Mouse (Mus musculus): Measurements from ENCODE around the gene Ppid. TPM values are rescaled to one million over a fixed set of nuclear protein-coding genes. Genes with fewer than 3 reads are reported as not detected.
A peak's percentile ranks its signal among the peaks of the same experiment; 100 is the strongest.
"Not testable (repeated sequence)": the region's sequence is repeated elsewhere in the genome, so short reads cannot be mapped to it uniquely, and the experiment has no call there.

Ppid gene
- polyA plus RNA-seq, 1 experiment from 2014 or later = 141 TPM

DNA sequence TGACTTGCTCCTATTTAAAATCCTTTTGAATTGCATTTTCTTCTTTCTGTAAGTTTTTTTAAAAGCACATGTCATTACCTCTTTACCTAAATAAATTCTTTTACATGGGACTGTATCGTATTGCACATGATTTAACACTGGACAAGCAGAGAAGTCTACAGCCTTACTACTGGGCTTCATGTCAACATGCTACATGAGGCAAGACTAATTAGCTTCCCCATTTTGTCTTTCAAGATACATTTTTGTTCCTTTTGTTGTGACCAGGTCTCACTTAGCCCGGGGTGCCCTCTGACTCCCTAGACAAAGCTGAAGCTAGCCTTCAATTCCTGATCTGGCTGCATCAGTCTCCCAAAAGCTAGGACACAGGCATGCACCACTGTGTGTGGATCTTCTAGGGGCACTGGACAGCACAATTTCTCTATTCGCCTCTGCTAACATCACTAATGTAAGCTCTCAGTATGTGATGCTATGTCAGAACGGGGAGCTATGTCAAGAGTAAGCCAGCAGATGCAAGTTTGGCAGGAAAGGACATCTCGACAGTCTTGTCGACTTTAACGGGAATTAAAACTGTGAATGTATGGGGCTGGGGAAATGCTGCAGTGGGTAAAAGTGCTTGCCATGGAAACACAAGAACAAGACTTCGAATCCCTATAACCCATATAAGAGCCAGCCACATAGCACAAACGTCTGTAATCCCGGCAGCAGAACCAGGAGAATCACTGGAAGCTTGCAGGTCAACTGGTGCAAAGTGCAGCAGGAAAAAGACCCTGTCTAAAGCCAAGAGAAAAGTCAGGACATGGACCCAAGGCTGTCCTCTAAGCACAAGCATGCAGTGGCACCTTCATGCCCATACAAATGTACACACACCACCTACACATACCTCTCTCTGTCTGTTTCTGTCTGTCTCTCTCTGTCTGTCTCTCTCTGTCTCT is 29.1 kb upstream of the Ppid start:
- no peak overlapping the region for H3K27ac ChIP-seq
- H3K4me2 ChIP-seq = no peak overlapping the region
- H3K4me1 ChIP-seq = peaks cover 23% of the 10 kb centered on the region
- no peaks in the 10 kb centered on the region for H3K27me3 ChIP-seq (replicated peaks)
- H3K9ac ChIP-seq = no peak overlapping the region
- 77% methylated on average over 10 of the region's 10 CpGs for WGBS
- H3K36me3 ChIP-seq (replicated peaks) = no peaks in the 10 kb centered on the region
- H3K9me3 ChIP-seq = no peaks in the 10 kb centered on the region
- no peak for ATAC-seq (replicated peaks)
- no peak overlapping the region for H3K4me3 ChIP-seq

DNA sequence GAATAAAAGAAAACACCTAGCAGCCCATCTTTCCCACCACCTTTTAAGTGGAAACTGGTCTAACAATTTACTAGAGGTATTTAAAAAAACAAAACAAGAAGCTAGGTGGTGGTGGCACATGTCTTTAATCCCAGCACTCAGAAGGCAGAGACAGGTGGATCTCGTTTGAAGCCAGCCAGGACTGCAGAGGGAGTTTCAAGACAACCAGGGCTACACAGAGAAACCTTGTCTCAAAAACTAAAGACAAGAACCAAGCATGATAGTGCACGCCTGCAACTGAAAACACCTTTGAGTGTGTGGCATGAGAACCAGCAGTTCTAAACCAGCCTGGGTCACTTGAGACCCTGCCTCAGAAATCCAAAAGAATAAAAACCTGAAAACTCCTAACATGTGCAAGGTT is 27.6 kb upstream of the Ppid start:
- Histone ChIP-seq H3K36me3 (replicated peaks) (no peaks in the 10 kb centered on the region), H3K4me2 (no peak overlapping the region), H3K27me3 (replicated peaks) (no peaks in the 10 kb centered on the region), H3K9me3 (no peaks in the 10 kb centered on the region), H3K9ac (no peak overlapping the region), H3K4me3 (no peak overlapping the region), H3K4me1 (peaks cover 23% of the 10 kb centered on the region), H3K27ac (no peak overlapping the region)
- no peak for ATAC-seq (replicated peaks)
- WGBS = 88% methylated on average over 2 of the region's 2 CpGs

DNA sequence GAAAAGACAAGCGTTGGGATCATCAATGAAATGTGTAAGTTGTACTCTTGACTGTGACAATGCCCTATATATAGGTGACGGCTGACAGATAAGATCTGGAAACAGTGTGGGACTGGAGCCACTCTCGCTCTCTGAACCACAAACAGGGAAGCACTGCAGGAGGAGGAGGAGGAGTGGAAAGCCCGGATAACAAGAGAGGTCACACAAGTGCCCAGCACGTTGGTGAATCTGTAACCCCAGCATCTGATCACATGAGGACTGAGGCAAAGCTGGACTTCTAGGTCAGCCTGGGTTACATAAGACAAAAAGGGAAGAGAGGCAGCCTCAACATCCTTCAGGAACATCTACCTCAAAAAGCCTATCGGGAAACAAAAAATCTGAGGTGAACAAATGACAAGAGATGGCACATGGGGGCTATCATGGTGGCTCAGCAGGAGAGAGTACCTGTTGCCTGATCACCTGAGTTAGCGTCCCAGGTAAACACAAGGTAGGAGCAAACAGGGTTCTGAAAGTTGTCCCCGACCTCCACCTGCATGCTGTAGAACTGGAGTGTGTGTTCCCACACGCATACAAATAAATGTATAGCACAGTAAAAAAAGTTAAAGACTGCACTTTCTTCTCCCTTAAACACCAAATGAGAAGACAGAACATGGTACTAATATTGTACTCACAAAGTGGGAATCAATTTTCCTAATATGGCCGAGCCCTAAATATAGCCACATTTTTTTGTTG is 26.1 kb upstream of the Ppid start:
- WGBS = 83% methylated on average over 10 of the region's 10 CpGs
- no peak for ATAC-seq (replicated peaks)
- no peaks in the 10 kb centered on the region for H3K27me3 ChIP-seq (replicated peaks)

DNA sequence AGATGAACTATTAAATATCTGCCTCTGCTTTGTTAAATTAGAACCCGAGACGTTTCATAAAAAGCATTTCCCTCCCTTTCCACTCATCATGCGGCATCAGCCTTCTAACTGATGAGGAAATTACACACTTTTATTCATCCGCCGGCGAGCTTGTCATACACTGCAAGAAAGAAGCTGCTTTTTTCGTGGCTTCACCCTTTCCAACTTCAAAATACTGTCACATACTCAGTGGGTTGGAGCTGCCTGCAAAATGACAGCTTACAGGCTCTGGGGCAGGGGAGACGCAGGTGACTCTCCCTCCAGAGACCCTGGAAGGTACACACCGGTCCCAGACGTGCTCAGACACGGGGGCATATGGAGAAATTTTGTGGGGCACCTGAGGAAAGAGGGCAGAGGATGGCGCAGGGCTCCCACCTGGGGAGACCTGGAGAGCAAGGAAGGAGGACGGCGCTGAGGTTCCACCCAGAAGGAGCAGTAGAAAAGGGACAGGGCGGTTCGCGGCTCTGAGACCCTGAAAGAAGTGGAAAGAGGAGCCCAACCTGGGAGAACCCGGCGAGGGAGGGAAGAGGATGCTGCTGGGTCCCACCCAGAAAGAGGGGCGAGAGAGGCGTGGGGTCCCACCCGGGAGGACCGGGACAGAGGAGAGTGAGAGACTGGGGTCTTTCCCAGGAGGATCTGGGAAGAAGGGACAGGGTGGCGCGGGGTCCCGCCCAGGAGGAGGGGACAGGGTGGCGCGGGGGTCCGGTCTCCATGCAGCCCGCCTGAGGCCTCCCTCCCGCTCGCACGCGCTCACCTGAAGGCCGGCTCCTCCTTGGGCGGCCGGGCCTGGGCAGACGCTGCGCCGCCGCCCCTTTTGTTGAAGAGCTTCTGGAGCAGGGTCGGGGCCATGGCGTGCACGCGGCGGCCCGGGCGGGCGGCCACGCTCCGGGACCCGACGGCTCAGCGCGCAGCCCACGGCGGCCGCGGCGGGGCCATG is 24.1 kb upstream of the Ppid start:
- Histone ChIP-seq H3K36me3 (replicated peaks) (no peaks in the 10 kb centered on the region), H3K4me3 (peak overlapping the region; percentile 73), H3K4me2 (peak overlapping the region; percentile 70), H3K9ac (peak overlapping the region; percentile 79), H3K27ac (peak overlapping the region; percentile 87), H3K27me3 (replicated peaks) (no peaks in the 10 kb centered on the region), H3K4me1 (peaks cover 23% of the 10 kb centered on the region), H3K9me3 (no peaks in the 10 kb centered on the region)
- 1% methylated on average over 56 of the region's 60 CpGs for WGBS
- ATAC-seq (replicated peaks) = peak; percentile 80

More for the DNA sequence above, 26.1 kb upstream of the Ppid start:
- Histone ChIP-seq H3K4me3 (no peak overlapping the region), H3K4me1 (peaks cover 23% of the 10 kb centered on the region), H3K9ac (no peak overlapping the region), H3K9me3 (no peaks in the 10 kb centered on the region), H3K4me2 (no peak overlapping the region), H3K36me3 (replicated peaks) (no peaks in the 10 kb centered on the region), H3K27ac (no peak overlapping the region)

DNA sequence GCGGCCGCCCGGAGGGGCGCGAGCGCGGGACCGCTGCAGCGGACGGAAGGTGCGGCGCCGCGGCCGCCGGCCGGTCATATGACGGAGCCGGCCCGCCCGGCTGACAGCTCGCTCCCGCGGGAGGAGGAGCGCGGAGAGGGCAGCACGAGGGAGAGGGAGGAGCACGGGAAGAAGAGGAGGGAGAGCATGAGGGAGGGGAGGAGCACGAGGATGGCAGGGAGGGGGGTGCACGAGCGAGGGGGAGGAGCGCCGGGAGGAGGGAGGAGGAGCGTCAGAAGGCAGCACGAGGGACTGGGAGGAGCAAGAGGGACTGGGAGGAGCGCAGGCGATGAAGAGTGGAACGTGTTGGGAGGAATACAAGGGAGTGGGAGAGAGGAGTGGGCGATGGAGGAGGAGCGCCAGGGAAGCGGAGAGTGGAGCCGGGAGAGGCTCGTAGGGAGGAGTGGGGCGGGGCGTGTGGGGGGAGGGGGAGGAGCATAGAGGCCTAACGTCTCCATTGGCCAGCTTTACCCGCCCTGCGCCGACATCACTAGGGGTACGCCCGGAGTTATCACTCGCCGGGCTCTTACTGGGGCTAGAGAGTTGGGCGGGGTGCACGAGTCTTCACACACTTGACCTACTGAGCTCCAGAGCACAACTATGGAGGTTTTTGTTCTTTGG is 23.3 kb upstream of the Ppid start, which contains the start of gene Fnip2:
Gene Fnip2 (minus strand): TSS at position 94 of the 660 bp plus-strand sequence.
- Histone ChIP-seq H3K9ac (peak within 1 kb of the TSS; percentile 79), H3K9me3 (no peaks in the 10 kb centered on the region), H3K27ac (peak within 1 kb of the TSS; percentile 87), H3K4me1 (peaks cover 23% of the 10 kb centered on the region), H3K36me3 (replicated peaks) (no peaks in the 10 kb centered on the region), H3K4me2 (peak within 1 kb of the TSS; percentile 70), H3K27me3 (replicated peaks) (no peaks in the 10 kb centered on the region), H3K4me3 (peak within 1 kb of the TSS; percentile 73)
- WGBS = under 1% methylated on average over 53 of the region's 55 CpGs
- ATAC-seq (replicated peaks) = peak; percentile 97

DNA sequence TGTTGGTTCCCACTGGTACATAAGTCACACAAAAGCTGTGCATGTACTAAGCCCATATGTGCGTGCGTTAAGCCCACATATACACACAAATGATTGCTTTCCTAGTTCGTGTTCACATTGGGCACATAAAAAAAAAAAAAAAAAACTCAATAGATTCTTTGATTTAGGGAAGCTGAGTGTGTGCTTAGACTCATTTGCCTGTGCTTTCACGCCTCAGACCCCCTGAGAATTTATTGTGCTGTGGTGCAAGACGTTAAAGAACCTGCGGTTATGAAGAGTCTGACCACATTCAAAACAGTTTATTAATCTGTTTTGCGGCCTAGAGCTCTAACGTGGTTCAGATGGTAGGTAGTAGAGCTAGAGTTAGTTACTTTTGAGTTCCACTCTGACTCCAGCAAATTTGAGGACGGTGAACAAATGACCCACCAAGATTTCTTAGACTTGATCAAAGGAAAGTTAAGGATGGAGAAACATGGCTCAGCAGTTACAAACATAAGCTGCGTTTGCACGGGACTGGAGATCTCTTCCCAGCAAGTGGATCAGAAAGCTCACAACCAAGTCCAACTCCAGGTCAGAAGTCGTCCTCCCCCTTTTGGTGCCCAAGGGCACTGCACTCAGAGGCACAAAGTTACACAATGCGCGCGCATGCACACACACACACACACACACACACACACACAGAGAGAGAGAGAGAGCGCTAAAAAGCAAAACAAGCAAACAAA is 22.4 kb upstream of the Ppid start:
- H3K9me3 ChIP-seq = no peaks in the 10 kb centered on the region
- H3K4me1 ChIP-seq = peaks cover 23% of the 10 kb centered on the region
- no peak overlapping the region for H3K9ac ChIP-seq
- no peaks in the 10 kb centered on the region for H3K27me3 ChIP-seq (replicated peaks)
- no peak overlapping the region for H3K27ac ChIP-seq
- ATAC-seq (replicated peaks) = no peak
- no peaks in the 10 kb centered on the region for H3K36me3 ChIP-seq (replicated peaks)
- peak overlapping the region; percentile 70 for H3K4me2 ChIP-seq
- WGBS = 86% methylated on average over 16 of the region's 16 CpGs
- H3K4me3 ChIP-seq = 0 out of 2 replicates have a peak overlapping the region, but pooled peaks have one; percentile 73

DNA sequence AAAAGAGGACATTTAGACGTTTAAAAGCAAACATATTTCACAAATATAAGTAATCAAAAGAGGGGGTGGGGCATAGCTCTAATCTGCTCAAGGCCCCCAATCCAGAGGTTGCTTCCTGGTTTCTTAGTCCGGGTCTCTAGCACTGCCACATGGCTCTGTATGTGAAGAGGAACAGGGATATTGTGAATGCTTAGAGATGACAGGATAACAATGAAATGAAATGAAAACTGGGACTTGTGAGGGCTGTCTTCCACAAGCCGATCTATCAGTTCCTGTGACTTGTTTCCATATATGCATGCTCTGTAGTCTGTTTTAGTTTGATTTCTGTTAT is 21.8 kb upstream of the Ppid start:
- Histone ChIP-seq H3K36me3 (replicated peaks) (no peaks in the 10 kb centered on the region), H3K9ac (no peak overlapping the region), H3K27me3 (replicated peaks) (no peaks in the 10 kb centered on the region), H3K27ac (no peak overlapping the region), H3K4me1 (peaks cover 23% of the 10 kb centered on the region), H3K4me2 (no peak overlapping the region), H3K9me3 (no peaks in the 10 kb centered on the region), H3K4me3 (no peak overlapping the region)
- 91% methylated on average over 3 of the region's 3 CpGs for WGBS
- ATAC-seq (replicated peaks) = no peak

DNA sequence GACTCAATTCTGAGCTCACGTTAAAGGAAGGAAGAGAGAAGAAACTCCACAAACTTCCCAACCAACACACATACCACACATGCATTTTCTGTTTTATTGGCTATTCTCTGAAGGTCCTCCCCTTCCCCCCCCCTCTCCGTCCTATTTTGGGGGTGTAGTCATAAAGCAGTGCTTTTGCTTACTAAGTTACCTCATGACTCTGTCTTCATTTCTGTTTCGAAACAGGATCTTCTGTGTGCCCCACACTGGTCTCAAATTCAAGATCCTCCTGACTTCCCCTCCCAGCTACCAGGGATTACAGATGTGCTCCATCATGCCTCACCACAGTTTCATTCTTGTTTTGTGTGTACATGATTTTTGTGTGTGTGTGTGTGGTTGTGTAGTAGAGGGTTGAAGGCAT is 18.7 kb upstream of the Ppid start:
- Histone ChIP-seq H3K9me3 (no peaks in the 10 kb centered on the region), H3K27ac (no peak overlapping the region), H3K4me3 (no peak overlapping the region), H3K27me3 (replicated peaks) (no peaks in the 10 kb centered on the region), H3K4me1 (peaks cover 4% of the 10 kb centered on the region; the same call in 1 of the 2 replicates), H3K4me2 (no peak overlapping the region), H3K9ac (no peak overlapping the region), H3K36me3 (replicated peaks) (no peaks in the 10 kb centered on the region)
- ATAC-seq (replicated peaks) = no peak
- 72% methylated on average over 3 of the region's 3 CpGs for WGBS

DNA sequence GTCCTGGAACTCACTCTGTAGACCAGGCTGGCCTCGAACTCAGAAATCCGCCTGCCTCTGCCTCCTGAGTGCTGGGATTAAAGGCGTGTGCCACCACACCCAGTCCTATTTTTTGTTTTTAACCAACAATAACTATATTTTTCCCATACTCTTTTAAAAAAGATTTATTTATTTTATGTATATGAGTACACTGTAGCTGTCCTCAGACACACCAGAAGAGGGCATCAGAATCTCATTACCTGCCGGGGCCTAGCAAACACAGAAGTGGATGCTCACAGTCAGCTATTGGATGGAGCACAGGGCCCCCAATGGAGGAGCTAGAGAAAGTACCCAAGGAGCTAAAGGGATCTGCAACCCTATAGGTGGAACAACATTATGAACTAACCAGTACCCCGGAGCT is 17.8 kb upstream of the Ppid start:
- H3K4me2 ChIP-seq; ATAC-seq (replicated peaks); H3K27me3 ChIP-seq (replicated peaks); H3K36me3 ChIP-seq (replicated peaks); H3K4me3 ChIP-seq; H3K9ac ChIP-seq; H3K27ac ChIP-seq; H3K4me1 ChIP-seq; H3K9me3 ChIP-seq: not testable (repeated sequence)
- 92% methylated on average over 5 of the region's 5 CpGs for WGBS

DNA sequence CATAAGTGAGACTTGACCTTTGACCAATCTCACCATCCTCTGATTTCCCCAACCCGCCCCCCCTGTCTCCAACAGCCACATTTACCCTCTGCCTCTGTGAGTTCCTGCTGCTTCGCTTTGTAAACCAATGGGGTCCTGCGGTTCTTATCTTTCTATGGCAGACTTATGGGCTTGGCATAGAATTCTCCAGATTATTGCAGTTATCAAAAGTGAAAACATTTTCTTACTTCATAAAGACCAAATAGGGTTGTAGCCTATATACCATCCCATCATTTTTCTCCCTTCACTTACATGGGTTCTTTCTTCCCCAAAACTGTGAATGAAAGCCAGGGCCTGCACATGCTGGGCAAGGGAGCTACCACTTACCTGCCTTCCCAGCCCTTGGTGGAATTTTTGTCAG is 16.8 kb upstream of the Ppid start:
- no peak overlapping the region for H3K27ac ChIP-seq
- H3K9ac ChIP-seq = no peak overlapping the region
- H3K36me3 ChIP-seq (replicated peaks) = no peaks in the 10 kb centered on the region
- no peaks in the 10 kb centered on the region for H3K9me3 ChIP-seq
- H3K27me3 ChIP-seq (replicated peaks) = no peaks in the 10 kb centered on the region
- no peak overlapping the region for H3K4me2 ChIP-seq
- ATAC-seq (replicated peaks) = no peak
- WGBS = 90% methylated on average over 3 of the region's 3 CpGs
- no peak overlapping the region for H3K4me3 ChIP-seq
- H3K4me1 ChIP-seq = peaks cover 4% of the 10 kb centered on the region; the same call in 1 of the 2 replicates

All from midbrain, embryonic 15.5 days (tissue).